In the genomic region with DNA sequence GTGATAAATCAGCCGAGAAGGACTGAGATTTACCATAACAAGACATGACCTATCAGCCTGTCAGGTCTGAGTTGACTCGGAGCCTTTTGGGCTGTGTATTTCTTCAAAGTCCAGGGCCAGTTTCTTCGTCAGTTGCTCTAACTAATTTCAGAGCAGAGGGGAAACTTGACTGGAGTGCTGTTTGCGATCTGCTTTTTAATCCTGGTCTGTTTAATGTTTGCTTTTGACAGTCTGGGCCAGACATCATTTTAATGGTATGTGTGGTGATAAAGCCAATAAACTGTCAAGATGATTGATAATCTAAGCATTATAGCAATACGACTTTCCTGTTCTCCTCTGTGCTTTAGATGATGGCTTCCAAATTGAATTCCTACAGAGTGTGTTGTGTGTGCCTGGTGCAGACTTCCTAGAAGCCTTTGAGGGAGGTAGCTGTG, we compare ENCODE assay signal across 11 mouse cellular contexts.
A peak's percentile ranks its signal among the peaks of the same experiment; 100 is the strongest.
DNase-seq lines count a peak whose midpoint lies in the region; ATAC-seq lines count a peak whose summit lies in the region.
"Had no signal": no experiment of that assay in that cellular context is flagged by ENCODE, and none has a peak within 500 bp of the region (broad histone marks: within the 10 kb centered on the region; RNA-seq: fewer than 3 reads in every experiment).

No protein-coding gene starts in this region.

- ATAC-seq in hindbrain, embryonic 16.5 days: no peak
- no peak for ATAC-seq in limb, embryonic 12.5 days (ENCODE audit: insufficient number of reproducible peaks, insufficient read depth, low FRiP score, low TSS enrichment, low read depth)
- no peak for ATAC-seq in megakaryocyte, adult 5-6 weeks (ENCODE audit: poor library complexity, severe bottlenecking)
- ATAC-seq: forebrain, embryonic 14.5 days had no signal

- 69% methylated on average over 5 of the region's 5 CpGs for WGBS in hindbrain, embryonic 10.5 days
- WGBS in hindbrain, embryonic 16.5 days: 41% methylated on average over 5 of the region's 5 CpGs
- 1% methylated on average over 5 of the region's 5 CpGs for WGBS in limb, embryonic 12.5 days

- 0 out of 2 replicates have a peak overlapping the region, but pooled peaks have one; percentile 5 for H3K27ac ChIP-seq in hindbrain, embryonic 10.5 days
- no peak overlapping the region for H3K27ac ChIP-seq in hindbrain, embryonic 16.5 days (ENCODE audit: low read depth, low read length)
- H3K27ac ChIP-seq in limb, embryonic 12.5 days: 0 out of 2 replicates have a peak overlapping the region, but pooled peaks have one; percentile 45
- H3K27ac ChIP-seq: liver, embryonic 14.5 days had no signal

- peaks cover 28% of the 10 kb centered on the region for H3K4me1 ChIP-seq in hindbrain, embryonic 10.5 days (replicated peaks)
- peaks cover 12% of the 10 kb centered on the region for H3K4me1 ChIP-seq in hindbrain, embryonic 16.5 days (ENCODE audit: control insufficient read depth, insufficient read depth, low read depth, low read length)
- H3K4me1 ChIP-seq in limb, embryonic 12.5 days (replicated peaks): peaks cover 51% of the 10 kb centered on the region

- no peaks in the 10 kb centered on the region for H3K36me3 ChIP-seq in hindbrain, embryonic 10.5 days
- no peaks in the 10 kb centered on the region for H3K36me3 ChIP-seq in hindbrain, embryonic 16.5 days (ENCODE audit: control insufficient read depth, insufficient read depth, low read length)
- no peaks in the 10 kb centered on the region for H3K36me3 ChIP-seq in limb, embryonic 12.5 days

- no peak for DNase-seq in hindbrain, embryonic 10.5 days (ENCODE audit: low spot score)
- DNase-seq in 3T3-L1 (ENCODE audit: low read depth, low spot score): peak; percentile 64
- peak; percentile 25 for DNase-seq in embryo, embryonic 9.5 days (ENCODE audit: extremely low spot score)
- DNase-seq in left cerebral cortex, postnatal 14 days (ENCODE audit: low spot score in 2 of 2): no peak
- no peak for DNase-seq in layer of hippocampus, postnatal 14 days (ENCODE audit: low spot score in 2 of 2)
- DNase-seq: retina, postnatal 1 day had no signal

- no peak overlapping the region for H3K9ac ChIP-seq in hindbrain, embryonic 16.5 days (ENCODE audit: low read depth, low read length)
- H3K9ac ChIP-seq in limb, embryonic 12.5 days (replicated peaks): no peak overlapping the region
- H3K9ac ChIP-seq: liver, embryonic 14.5 days had no signal

- no peak overlapping the region for H3K4me2 ChIP-seq in hindbrain, embryonic 16.5 days (ENCODE audit: low read length)
- H3K4me2 ChIP-seq in limb, embryonic 12.5 days: peak overlapping the region; percentile 27

- peaks cover 18% of the 10 kb centered on the region; the same call in 1 of the 2 replicates for H3K9me3 ChIP-seq in hindbrain, embryonic 10.5 days
- no peaks in the 10 kb centered on the region for H3K9me3 ChIP-seq in hindbrain, embryonic 16.5 days (ENCODE audit: control insufficient read depth, low read length)
- H3K9me3 ChIP-seq in limb, embryonic 12.5 days: peaks cover 13% of the 10 kb centered on the region

- H3K27me3 ChIP-seq in hindbrain, embryonic 10.5 days (ENCODE audit: insufficient read depth, poor library complexity, severe bottlenecking): no peaks in the 10 kb centered on the region
- no peaks in the 10 kb centered on the region for H3K27me3 ChIP-seq in hindbrain, embryonic 16.5 days (replicated peaks; ENCODE audit: control insufficient read depth, insufficient read depth, low read length)
- peaks cover 30% of the 10 kb centered on the region for H3K27me3 ChIP-seq in limb, embryonic 12.5 days

- H3K4me3 ChIP-seq in hindbrain, embryonic 10.5 days: no peak overlapping the region
- H3K4me3 ChIP-seq in hindbrain, embryonic 16.5 days (ENCODE audit: low read length): no peak overlapping the region
- no peak overlapping the region for H3K4me3 ChIP-seq in limb, embryonic 12.5 days (replicated peaks)

- intact Hi-C loops in left cerebral cortex, postnatal 14 days (cut with DNase I): no loop called here

Comparison
In these comparisons a context has a peak if more than half of its experiments do, and no peak if none do; other contexts are left out.
1. DNase-seq: peak in 3T3-L1 (single experiment) and embryo, embryonic 9.5 days (single experiment); none in hindbrain, embryonic 10.5 days (single experiment), left cerebral cortex, postnatal 14 days (0 of 2) and layer of hippocampus, postnatal 14 days (0 of 2).